Mouse (Mus musculus): ENCODE measurements around the gene Ccdc171. TPM values are rescaled to one million over a fixed set of nuclear protein-coding genes. Genes with fewer than 3 reads are reported as not detected.

Ccdc171 gene
- polyA plus RNA-seq, 1 experiment: 1.5 TPM

DNA sequence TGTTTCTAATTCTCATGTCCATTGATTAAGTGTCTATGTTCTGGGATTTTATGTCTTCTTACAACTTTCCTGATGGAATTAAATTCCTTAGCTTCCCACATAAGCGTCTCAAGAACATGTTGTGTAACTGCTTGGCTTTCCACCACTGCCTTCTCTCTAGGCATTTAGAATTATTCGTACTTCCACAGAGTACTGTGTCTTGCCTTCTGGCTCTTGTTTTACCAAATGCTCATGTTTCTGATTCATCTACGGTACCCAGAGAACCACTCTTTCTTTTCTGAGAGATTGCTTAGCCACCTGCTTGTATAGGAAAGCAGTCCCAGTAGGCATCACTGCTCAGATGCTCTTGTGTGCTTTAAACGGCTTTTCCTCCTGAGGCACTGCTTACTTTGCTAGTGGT lies 151.1 kb downstream of the Ccdc171 start:
- 86% methylated on average over 4 of the region's 4 CpGs for WGBS
- TF ChIP-seq POLR2A (IDR thresholded peaks at IDR 0.05; ENCODE audit: borderline replicate concordance, extremely low read depth, low read depth, low read length) (no peak), CTCF (IDR thresholded peaks at IDR 0.05; ENCODE audit: insufficient read depth, low read length) (no peak)

DNA sequence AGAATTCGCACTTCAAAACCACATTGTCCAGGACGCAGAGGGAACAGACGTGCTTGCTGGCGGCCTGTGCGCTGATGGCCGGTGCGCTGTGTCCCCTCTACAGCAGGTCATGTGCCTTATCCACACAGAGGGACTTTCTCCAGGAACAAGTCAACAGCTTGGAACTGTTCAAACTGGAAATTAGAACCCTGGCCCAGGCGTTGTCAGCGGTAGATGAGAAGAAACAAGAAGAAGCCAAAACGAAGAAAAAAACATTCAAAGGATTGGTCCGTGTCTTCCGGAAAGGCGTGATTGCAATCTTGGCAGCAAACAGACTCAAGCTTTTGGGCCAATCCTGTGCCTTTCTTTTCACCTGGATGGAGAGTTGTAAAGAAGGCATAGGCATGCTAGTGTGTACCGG lies 155.7 kb downstream of the Ccdc171 start:
- Histone ChIP-seq H3K4me1 (ENCODE audit: control insufficient read depth, insufficient read depth, low read length) (no peaks in the 10 kb centered on the region), H3K4me3 (replicated peaks; ENCODE audit: extremely low read depth, low read depth, low read length) (no peak overlapping the region)
- TF ChIP-seq CTCF (IDR thresholded peaks at IDR 0.05; ENCODE audit: insufficient read depth, low read length) (no peak), POLR2A (IDR thresholded peaks at IDR 0.05; ENCODE audit: borderline replicate concordance, extremely low read depth, low read depth, low read length) (no peak)
- DNase-seq: no peak
- 81% methylated on average over 14 of the region's 14 CpGs for WGBS

More for the DNA sequence above, 151.1 kb downstream of the Ccdc171 start:
- H3K4me3 ChIP-seq (replicated peaks; ENCODE audit: extremely low read depth, low read depth, low read length): no peak overlapping the region
- H3K4me1 ChIP-seq (ENCODE audit: control insufficient read depth, insufficient read depth, low read length): no peaks in the 10 kb centered on the region
- no peak for DNase-seq

DNA sequence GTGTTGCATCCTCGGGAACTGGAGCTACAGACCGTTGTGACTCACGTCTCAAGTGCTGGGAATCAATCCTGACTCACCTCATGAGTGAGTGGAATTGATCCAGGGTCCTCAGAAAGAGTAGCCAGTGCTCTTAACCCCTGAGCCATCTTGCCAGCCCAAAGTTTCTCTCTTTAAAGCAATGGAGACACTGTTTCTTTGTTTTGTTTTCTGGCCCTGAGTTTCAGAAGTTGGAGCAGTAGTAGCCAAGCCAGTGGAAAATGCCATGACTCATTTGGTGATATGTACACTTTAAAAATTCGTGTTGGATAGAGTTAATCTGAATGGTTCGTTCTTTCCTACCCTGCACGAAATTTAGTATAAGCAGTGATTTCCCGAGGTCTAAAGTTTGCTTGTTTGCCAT lies 157.5 kb downstream of the Ccdc171 start:
- Histone ChIP-seq H3K4me3 (replicated peaks; ENCODE audit: extremely low read depth, low read depth, low read length) (no peak overlapping the region), H3K4me1 (ENCODE audit: control insufficient read depth, insufficient read depth, low read length) (no peaks in the 10 kb centered on the region)
- TF ChIP-seq POLR2A (IDR thresholded peaks at IDR 0.05; ENCODE audit: borderline replicate concordance, extremely low read depth, low read depth, low read length) (no peak), CTCF (IDR thresholded peaks at IDR 0.05; ENCODE audit: insufficient read depth, low read length) (no peak)
- WGBS: 80% methylated on average over 7 of the region's 7 CpGs
- no peak for DNase-seq

DNA sequence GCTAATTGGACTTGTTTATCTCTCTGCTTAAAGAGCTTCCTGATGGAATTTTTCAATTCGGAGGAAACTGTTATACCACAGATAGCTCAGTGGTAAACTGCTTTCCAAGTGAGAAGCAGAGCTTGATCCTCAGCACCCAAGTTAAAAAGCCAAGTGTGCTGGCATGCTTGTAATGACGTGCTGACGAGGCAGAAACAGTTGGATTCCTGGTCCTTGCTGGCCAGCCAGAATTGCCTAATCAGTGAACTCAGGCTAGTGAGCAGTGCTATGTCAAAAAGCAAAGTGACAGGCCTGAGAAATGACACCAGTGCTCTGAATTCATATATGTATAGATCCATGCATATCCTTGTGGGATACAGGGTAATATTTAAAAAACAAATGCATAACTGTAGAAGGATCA lies 174.8 kb downstream of the Ccdc171 start:
- H3K4me1 ChIP-seq (ENCODE audit: control insufficient read depth, insufficient read depth, low read length): no peaks in the 10 kb centered on the region
- TF ChIP-seq CTCF (IDR thresholded peaks at IDR 0.05; ENCODE audit: insufficient read depth, low read length) (no peak), POLR2A (IDR thresholded peaks at IDR 0.05; ENCODE audit: borderline replicate concordance, extremely low read depth, low read depth, low read length) (no peak)
- no peak for DNase-seq
- WGBS: 53% methylated on average over 3 of the region's 3 CpGs
- H3K4me3 ChIP-seq (replicated peaks; ENCODE audit: extremely low read depth, low read depth, low read length): no peak overlapping the region

DNA sequence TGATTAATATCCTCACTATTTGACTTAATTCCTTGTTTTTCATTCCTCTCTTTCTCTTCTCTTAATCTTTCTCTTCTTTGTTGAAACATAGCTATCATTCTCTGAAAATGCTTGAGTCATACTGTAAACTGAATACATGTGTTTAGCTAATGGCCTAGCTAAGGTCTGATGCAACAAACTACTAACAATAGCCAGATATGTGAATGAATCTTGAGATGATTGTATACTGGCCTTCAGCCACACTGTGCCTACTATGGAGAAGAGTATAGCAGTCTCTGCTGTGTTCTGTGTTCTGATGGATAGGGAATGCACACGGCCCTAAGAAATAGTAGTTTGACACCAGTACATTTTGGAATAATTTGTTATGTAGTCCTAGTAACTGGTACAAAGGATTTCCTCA lies 191.7 kb downstream of the Ccdc171 start:
- Histone ChIP-seq H3K4me3 (replicated peaks; ENCODE audit: extremely low read depth, low read depth, low read length) (no peak overlapping the region), H3K4me1 (ENCODE audit: control insufficient read depth, insufficient read depth, low read length) (no peaks in the 10 kb centered on the region)
- 82% methylated on average over 1 of the region's 1 CpGs for WGBS
- TF ChIP-seq CTCF (IDR thresholded peaks at IDR 0.05; ENCODE audit: insufficient read depth, low read length): no peak
- DNase-seq: no peak

DNA sequence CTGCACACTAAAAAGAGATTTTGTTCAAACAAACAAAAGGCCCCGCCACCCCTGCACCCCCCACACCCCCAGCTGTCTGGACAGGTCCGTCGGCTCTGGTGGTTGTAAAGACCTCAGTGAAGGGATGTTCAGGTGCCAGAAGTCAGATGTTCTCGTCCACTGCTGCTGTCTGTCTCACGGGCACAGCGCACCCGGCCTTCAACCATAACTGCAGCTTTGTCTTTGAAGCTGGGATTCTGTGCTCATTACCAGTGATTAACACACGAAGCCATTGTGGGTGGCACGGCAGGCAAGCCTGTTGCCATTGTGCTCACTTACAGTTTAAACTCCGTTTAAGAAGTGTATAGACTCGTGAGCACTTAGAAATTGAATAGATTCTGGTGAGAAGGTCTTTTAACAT lies 194.5 kb downstream of the Ccdc171 start:
- TF ChIP-seq CTCF (IDR thresholded peaks at IDR 0.05; ENCODE audit: insufficient read depth, low read length): no peak
- no peak for TF ChIP-seq POLR2A (IDR thresholded peaks at IDR 0.05; ENCODE audit: borderline replicate concordance, extremely low read depth, low read depth, low read length)
- H3K4me1 ChIP-seq (ENCODE audit: control insufficient read depth, insufficient read depth, low read length): no peaks in the 10 kb centered on the region
- WGBS: 66% methylated on average over 11 of the region's 11 CpGs
- H3K4me3 ChIP-seq (replicated peaks; ENCODE audit: extremely low read depth, low read depth, low read length): no peak overlapping the region
- DNase-seq: no peak

DNA sequence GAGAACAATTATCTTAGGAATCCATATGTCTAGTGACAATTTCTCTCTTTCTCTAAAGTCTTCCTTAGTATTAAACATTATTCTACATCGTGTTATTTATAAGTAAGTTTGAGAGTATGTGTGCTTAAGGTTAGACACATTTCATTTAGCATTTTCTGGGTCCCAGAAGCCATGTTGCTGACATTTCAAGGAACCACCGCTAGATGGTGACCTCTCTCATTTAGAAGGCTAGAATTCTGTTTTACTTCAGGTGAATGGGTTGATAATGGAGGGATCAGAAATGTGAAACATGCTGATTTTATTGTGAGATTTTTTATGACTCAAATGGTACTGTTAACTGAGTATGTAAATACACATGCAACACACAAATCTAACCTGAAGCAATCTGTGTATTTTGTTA lies 199.8 kb downstream of the Ccdc171 start:
- no peak for DNase-seq
- no peaks in the 10 kb centered on the region for H3K4me1 ChIP-seq (ENCODE audit: control insufficient read depth, insufficient read depth, low read length)
- 8% methylated on average over 2 of the region's 2 CpGs for WGBS
- no peak overlapping the region for H3K4me3 ChIP-seq (replicated peaks; ENCODE audit: extremely low read depth, low read depth, low read length)
- no peak for TF ChIP-seq POLR2A (IDR thresholded peaks at IDR 0.05; ENCODE audit: borderline replicate concordance, extremely low read depth, low read depth, low read length)

DNA sequence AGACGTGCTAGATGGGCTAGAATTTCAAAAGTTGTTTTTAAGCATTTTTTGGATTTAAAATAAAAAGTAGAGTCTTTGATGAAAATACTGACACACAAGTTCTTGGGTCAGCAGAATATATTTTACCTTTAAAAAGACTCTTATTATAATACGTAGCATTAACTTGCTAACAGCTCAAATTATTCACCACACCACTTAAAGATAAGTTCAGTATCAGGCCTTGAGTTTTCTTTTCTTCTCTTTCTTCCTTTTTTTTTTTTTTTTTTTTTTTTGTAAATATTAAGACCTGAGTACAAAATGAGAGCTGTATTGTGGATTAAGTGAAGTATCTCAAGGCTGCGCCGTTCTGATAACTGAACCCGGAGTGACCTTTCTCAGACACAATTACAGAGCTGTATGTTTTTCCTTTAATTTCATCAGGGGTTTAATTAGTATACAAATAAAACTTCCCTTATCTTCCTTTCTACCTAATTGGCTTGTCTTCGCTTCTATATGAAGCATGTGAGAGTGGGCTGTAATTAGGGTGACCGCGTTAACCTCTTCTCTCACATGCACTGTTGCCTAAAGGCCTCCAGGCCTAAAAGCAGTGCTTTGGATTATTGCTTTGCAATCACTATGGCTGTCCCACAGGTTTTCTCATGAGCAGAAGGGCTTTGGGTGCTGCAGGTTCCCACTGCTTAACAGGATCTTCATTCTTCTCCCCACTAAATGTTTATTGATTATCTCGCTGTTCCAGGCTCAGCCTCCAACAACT lies 214.0 kb downstream of the Ccdc171 start:
- no peak for TF ChIP-seq CTCF (IDR thresholded peaks at IDR 0.05; ENCODE audit: insufficient read depth, low read length)
- no peak for TF ChIP-seq POLR2A (IDR thresholded peaks at IDR 0.05; ENCODE audit: borderline replicate concordance, extremely low read depth, low read depth, low read length)
- no peak overlapping the region for H3K4me3 ChIP-seq (replicated peaks; ENCODE audit: extremely low read depth, low read depth, low read length)
- H3K4me1 ChIP-seq (ENCODE audit: control insufficient read depth, insufficient read depth, low read length): no peaks in the 10 kb centered on the region
- no peak for DNase-seq
- WGBS: 83% methylated on average over 9 of the region's 9 CpGs

DNA sequence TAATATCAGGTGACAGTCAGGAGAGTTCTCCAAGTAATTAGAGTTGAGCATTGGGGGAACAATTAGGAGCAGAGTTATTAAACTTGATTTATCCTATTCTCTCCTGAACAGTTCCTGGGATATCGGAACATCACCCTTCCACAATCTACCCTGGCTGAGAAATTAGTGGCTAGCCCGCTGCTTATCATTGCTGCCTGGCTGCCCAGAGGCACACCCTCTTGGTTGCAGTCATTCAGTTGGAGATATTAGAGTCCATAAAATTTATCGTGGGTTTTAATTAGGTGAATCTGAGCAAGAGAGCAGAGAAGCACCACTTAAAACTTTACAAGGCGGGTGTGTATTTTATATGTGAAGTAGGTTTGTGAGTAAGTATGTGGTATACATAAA lies 214.5 kb downstream of the Ccdc171 start:
- Histone ChIP-seq H3K4me1 (ENCODE audit: control insufficient read depth, insufficient read depth, low read length) (no peaks in the 10 kb centered on the region), H3K4me3 (replicated peaks; ENCODE audit: extremely low read depth, low read depth, low read length) (no peak overlapping the region)
- 81% methylated on average over 4 of the region's 4 CpGs for WGBS
- DNase-seq: no peak
- TF ChIP-seq POLR2A (IDR thresholded peaks at IDR 0.05; ENCODE audit: borderline replicate concordance, extremely low read depth, low read depth, low read length) (no peak), CTCF (IDR thresholded peaks at IDR 0.05; ENCODE audit: insufficient read depth, low read length) (no peak)

DNA sequence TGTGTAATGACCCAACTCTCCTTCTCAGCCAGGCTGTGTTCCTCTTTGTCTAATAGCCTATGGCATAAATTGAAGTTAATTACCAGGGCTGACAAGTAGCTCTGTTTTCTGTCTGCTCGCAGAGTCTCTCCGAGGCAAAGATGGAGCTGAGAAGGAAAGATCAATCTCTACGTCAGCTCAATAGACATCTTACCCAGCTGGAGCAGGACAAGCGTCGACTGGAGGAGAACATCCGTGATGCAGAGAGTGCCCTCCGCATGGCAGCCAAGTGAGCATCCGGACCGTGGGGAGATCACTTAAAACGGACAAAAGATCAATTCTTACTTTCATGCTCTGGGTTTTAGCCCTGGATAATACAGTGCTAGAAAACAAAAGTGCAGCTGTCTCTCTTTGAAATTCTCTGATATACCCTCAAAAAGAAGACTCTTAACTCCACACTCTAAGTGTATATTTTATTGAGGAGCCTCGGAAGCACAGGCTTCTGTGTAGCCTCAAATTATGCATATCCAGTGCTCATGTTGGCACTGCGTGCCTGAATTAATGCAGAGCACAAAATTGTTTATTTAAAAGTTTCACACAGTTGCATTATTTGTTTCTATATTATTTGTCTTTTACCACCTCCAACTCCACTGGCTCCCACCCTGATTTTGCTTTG lies 217.6 kb downstream of the Ccdc171 start:
- H3K4me1 ChIP-seq (ENCODE audit: control insufficient read depth, insufficient read depth, low read length): no peaks in the 10 kb centered on the region
- no peak for DNase-seq
- H3K4me3 ChIP-seq (replicated peaks; ENCODE audit: extremely low read depth, low read depth, low read length): no peak overlapping the region
- 67% methylated on average over 12 of the region's 12 CpGs for WGBS
- TF ChIP-seq CTCF (IDR thresholded peaks at IDR 0.05; ENCODE audit: insufficient read depth, low read length) (no peak), POLR2A (IDR thresholded peaks at IDR 0.05; ENCODE audit: borderline replicate concordance, extremely low read depth, low read depth, low read length) (no peak)

Data from lung, adult 2 months (tissue).